Mouse (Mus musculus) limb, embryonic 11.5 days (tissue): Measurements from ENCODE around the gene Tubd1. TPM values are rescaled to one million over a fixed set of nuclear protein-coding genes. Genes with fewer than 3 reads are reported as not detected.

Experiments
- ATAC-seq: fragments of 200-750 bp; cut with Nextera tagmentation; 2 replicates; pipeline ENCODE4 v1.8.0; 2017; ENCODE audit warnings: low read depth; ENCODE audit not compliant: insufficient number of reproducible peaks, low FRiP score, low TSS enrichment
- DNase-seq: peaks from one replicate; pipeline ENCODE4 v3.0.0-alpha.2; 2015; ENCODE audit warnings: low spot score
- H3K27ac ChIP-seq: fragments of 300-500 bp; sonication (generic); replicated peaks from 2 replicates; pipeline ENCODE4 v1.5.1; 2014; ENCODE audit warnings: low read depth, mild to moderate bottlenecking, low read length
- H3K27me3 ChIP-seq: fragments of 300-500 bp; sonication (generic); 2 replicates; pipeline ENCODE4 v1.6.1; 2014; ENCODE audit warnings: mild to moderate bottlenecking, low read length, mixed read lengths; ENCODE audit not compliant: control insufficient read depth, insufficient read depth
- H3K36me3 ChIP-seq: fragments of 300-500 bp; sonication (generic); 2 replicates; pipeline ENCODE4 v1.6.1; 2014; ENCODE audit warnings: mild to moderate bottlenecking, low read length, moderate library complexity, mixed read lengths; ENCODE audit not compliant: control insufficient read depth, insufficient read depth
- H3K4me1 ChIP-seq: fragments of 300-500 bp; sonication (generic); 2 replicates; pipeline ENCODE4 v1.6.1; 2014; ENCODE audit warnings: low read length, mixed read lengths; ENCODE audit not compliant: control insufficient read depth, insufficient read depth
- H3K4me2 ChIP-seq: fragments of 300-500 bp; sonication (generic); 2 replicates; pipeline ENCODE4 v1.6.1; 2014; ENCODE audit warnings: low read depth, mild to moderate bottlenecking, moderate library complexity; ENCODE audit not compliant: severe bottlenecking
- H3K4me3 ChIP-seq: fragments of 300-500 bp; sonication (generic); 2 replicates; pipeline ENCODE4 v1.5.1; 2014; ENCODE audit warnings: low read depth, low read length
- H3K9ac ChIP-seq: fragments of 300-500 bp; sonication (generic); 2 replicates; pipeline ENCODE4 v1.6.1; 2014; ENCODE audit warnings: mild to moderate bottlenecking, low read length
- H3K9me3 ChIP-seq: fragments of 300-500 bp; sonication (generic); 2 replicates; pipeline ENCODE4 v1.6.1; 2016; ENCODE audit warnings: low read length; ENCODE audit not compliant: control insufficient read depth
- WGBS: fragments of 180-500 bp; shearing (Covaris S2); extraction: QIAGEN DNeasy Blood & Tissue Kit; methylation state at CpG from one replicate; pipeline ENCODE4 v1.1.7; 2014; 5-methylcytosine and 5-hydroxymethylcytosine counted together
- polyA plus RNA-seq: library from polyadenylated mRNA; unstranded; fragments of >200 nt; fragmentation: Nextera tagmentation; extraction: Ambion mirVana; gene quantifications from 2 replicates; pipeline ENCODE4 v1.2.1, GENCODE M21; 2014

Gene Tubd1
- polyA plus RNA-seq, 1 experiment from 2014 or later = 10.7 TPM

DNA sequence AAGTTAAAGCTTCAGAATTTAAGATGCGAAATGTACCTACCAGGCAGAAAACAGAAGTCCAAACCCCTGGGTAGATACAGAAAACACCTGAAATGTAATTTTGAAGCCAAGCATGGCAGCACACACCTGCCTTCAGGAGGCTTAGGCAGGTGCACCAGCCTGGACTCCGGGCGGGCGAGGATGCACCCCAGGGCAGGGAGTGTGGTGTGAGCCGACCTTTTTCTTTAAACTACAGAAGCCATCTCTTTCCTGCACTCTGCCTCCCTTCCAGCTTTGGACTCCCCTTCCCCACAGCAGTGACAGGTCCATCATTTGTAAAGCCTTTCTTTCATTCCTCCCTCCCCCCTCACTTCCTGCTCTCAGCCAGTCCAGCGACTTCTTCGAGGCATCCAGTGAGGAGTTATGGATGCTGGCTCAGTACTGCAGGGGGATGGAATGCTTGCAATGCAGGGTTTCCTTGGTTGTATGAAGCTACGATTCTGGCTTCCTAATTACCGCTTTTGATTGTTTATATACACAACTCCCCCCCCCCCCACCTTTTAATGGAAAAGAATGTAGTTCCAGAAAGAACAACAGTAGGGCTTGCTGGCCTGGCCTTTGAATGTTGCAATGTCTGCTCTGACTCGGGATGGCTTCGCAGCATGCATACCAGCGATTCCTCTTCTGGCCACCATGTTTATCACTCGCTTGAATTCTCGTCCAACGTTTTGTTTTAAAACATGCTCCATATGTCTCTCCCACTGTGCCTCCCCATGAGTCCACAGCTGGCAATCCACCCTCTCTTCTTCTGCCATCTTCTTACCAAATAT is 26.5 kb downstream of the Tubd1 start:
- 43% methylated on average over 15 of the region's 15 CpGs for WGBS
- peak; percentile 56 for DNase-seq
- no peak for ATAC-seq

DNA sequence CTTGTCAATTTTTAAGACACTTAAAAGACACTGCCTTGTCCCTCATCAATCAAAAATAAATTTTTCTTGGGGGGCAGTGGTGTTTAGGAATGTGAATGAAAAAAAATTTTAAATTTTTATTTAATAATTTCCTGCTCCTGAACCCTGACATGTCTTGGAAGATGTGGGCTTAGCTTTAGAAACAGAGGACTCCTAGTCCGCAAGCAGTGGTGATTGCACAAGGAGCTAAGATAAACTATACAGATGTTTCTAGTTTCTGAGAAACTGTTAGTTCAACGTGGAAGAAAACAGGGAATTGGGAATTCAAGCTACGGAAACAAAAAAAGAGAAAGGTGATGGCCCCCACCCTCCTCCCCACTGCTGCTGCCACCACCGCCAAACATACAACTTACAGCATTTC is 27.1 kb downstream of the Tubd1 start:
- H3K27me3 ChIP-seq = no peaks in the 10 kb centered on the region
- DNase-seq = no peak
- no peaks in the 10 kb centered on the region for H3K9me3 ChIP-seq
- no peak overlapping the region for H3K4me2 ChIP-seq
- peaks cover 22% of the 10 kb centered on the region for H3K4me1 ChIP-seq
- WGBS = 58% methylated on average over 4 of the region's 4 CpGs
- H3K9ac ChIP-seq = no peak overlapping the region
- no peak for ATAC-seq
- no peak overlapping the region; the same call in 1 of the 2 replicates for H3K27ac ChIP-seq
- no peak overlapping the region for H3K4me3 ChIP-seq
- no peaks in the 10 kb centered on the region for H3K36me3 ChIP-seq

More for the DNA sequence above, 26.5 kb downstream of the Tubd1 start:
- Histone ChIP-seq H3K4me2 (peak overlapping the region; percentile 16; the same call in 1 of the 2 replicates), H3K9ac (no peak overlapping the region), H3K27me3 (no peaks in the 10 kb centered on the region), H3K36me3 (no peaks in the 10 kb centered on the region), H3K4me3 (no peak overlapping the region), H3K4me1 (peaks cover 22% of the 10 kb centered on the region), H3K27ac (peak overlapping the region; percentile 73), H3K9me3 (no peaks in the 10 kb centered on the region)

GRCm38 (mm10) chr11:86572623-86573022 is 27.8 kb downstream of the Tubd1 start:
- ATAC-seq (no peak), DNase-seq (no peak)
- no peak overlapping the region for H3K27ac ChIP-seq
- 76% methylated on average over 2 of the region's 2 CpGs for WGBS
- no peak overlapping the region for H3K9ac ChIP-seq
- no peak overlapping the region for H3K4me3 ChIP-seq
- H3K4me2 ChIP-seq = no peak overlapping the region
- H3K36me3 ChIP-seq = no peaks in the 10 kb centered on the region
- peaks cover 22% of the 10 kb centered on the region for H3K4me1 ChIP-seq
- no peaks in the 10 kb centered on the region for H3K9me3 ChIP-seq
- no peaks in the 10 kb centered on the region for H3K27me3 ChIP-seq

- no peak overlapping the region for H3K27ac ChIP-seq
- WGBS = 96% methylated on average over 6 of the region's 6 CpGs
These were observed 28.9 kb downstream of the Tubd1 start for GRCm38 (mm10) chr11:86573646-86574231.

GRCm38 (mm10) chr11:86574408-86574807 is 29.6 kb downstream of the Tubd1 start:
- Histone ChIP-seq H3K4me1 (peaks cover 22% of the 10 kb centered on the region), H3K9ac (no peak overlapping the region), H3K4me2 (no peak overlapping the region), H3K36me3 (no peaks in the 10 kb centered on the region), H3K4me3 (no peak overlapping the region), H3K27me3 (no peaks in the 10 kb centered on the region), H3K9me3 (no peaks in the 10 kb centered on the region), H3K27ac (no peak overlapping the region)
- 65% methylated on average over 2 of the region's 2 CpGs for WGBS
- ATAC-seq (no peak), DNase-seq (no peak)

More at GRCm38 (mm10) chr11:86573646-86574231, 28.9 kb downstream of the Tubd1 start:
- ATAC-seq (no peak), DNase-seq (no peak)
- Histone ChIP-seq H3K4me1 (peaks cover 22% of the 10 kb centered on the region), H3K9me3 (no peaks in the 10 kb centered on the region), H3K36me3 (no peaks in the 10 kb centered on the region), H3K27me3 (no peaks in the 10 kb centered on the region), H3K9ac (no peak overlapping the region), H3K4me2 (no peak overlapping the region), H3K4me3 (no peak overlapping the region)

DNA sequence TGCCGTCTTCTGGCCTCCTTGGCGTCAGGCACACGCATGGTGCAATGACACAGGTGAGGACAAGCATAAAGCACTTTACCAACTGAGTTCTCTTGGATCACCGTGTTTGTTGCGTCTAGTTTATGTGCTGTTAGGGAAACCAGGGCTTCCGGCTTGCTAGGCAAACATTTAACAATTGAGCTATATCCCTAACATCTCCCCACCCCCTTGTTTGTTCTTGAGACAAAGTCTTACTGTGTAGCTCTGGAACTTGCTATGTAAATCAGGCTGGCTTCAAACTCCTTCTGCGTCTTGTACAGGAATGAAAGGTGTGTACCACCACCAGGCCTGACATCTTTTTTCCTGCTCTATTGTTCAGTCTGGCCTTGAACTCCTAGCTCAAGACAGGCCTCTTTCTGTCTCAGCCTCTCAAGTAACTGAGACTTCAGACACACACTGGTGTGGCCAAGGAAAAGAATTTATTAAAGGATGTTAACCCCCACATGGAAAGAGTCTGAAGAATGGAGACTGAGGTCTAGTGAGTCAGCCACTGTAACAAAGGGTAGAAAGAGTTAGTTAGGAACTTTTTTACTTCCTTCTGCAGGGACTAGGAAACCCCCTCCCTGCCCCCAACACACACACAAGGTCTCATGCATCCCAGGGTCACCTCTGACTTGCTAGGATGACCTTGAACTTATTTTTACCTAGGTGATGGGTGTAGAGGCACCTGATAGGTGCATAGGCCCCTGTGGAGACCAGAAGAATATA is 31.0 kb downstream of the Tubd1 start:
- H3K27me3 ChIP-seq = no peaks in the 10 kb centered on the region
- no peak overlapping the region for H3K27ac ChIP-seq
- no peak overlapping the region for H3K4me3 ChIP-seq
- ATAC-seq (no peak), DNase-seq (no peak)
- no peak overlapping the region for H3K4me2 ChIP-seq
- 80% methylated on average over 7 of the region's 7 CpGs for WGBS
- H3K9me3 ChIP-seq = no peaks in the 10 kb centered on the region
- peaks cover 12% of the 10 kb centered on the region for H3K4me1 ChIP-seq
- H3K36me3 ChIP-seq = no peaks in the 10 kb centered on the region
- no peak overlapping the region for H3K9ac ChIP-seq

- no peak for DNase-seq
- Histone ChIP-seq H3K4me1 (no peaks in the 10 kb centered on the region), H3K9me3 (no peaks in the 10 kb centered on the region)
These were observed 32.4 kb downstream of the Tubd1 start for GRCm38 (mm10) chr11:86577231-86577630.

GRCm38 (mm10) chr11:86578106-86578808 is 33.5 kb downstream of the Tubd1 start:
- Histone ChIP-seq H3K4me2 (no peak overlapping the region), H3K4me3 (no peak overlapping the region), H3K9ac (no peak overlapping the region), H3K4me1 (no peaks in the 10 kb centered on the region), H3K36me3 (no peaks in the 10 kb centered on the region), H3K27me3 (no peaks in the 10 kb centered on the region), H3K27ac (no peak overlapping the region), H3K9me3 (no peaks in the 10 kb centered on the region)
- 86% methylated on average over 6 of the region's 6 CpGs for WGBS
- DNase-seq (no peak), ATAC-seq (no peak)

More at GRCm38 (mm10) chr11:86577231-86577630, 32.4 kb downstream of the Tubd1 start:
- Histone ChIP-seq H3K27me3 (no peaks in the 10 kb centered on the region), H3K4me2 (no peak overlapping the region), H3K4me3 (no peak overlapping the region), H3K27ac (no peak overlapping the region), H3K36me3 (no peaks in the 10 kb centered on the region), H3K9ac (no peak overlapping the region)
- ATAC-seq = no peak
- 73% methylated on average over 4 of the region's 4 CpGs for WGBS
